Mouse (Mus musculus): Measurements from ENCODE around the gene Ifrd1.
"Not testable (repeated sequence)": the region's sequence is repeated elsewhere in the genome, so short reads cannot be mapped to it uniquely, and the experiment has no call there.

Gene Ifrd1

DNA sequence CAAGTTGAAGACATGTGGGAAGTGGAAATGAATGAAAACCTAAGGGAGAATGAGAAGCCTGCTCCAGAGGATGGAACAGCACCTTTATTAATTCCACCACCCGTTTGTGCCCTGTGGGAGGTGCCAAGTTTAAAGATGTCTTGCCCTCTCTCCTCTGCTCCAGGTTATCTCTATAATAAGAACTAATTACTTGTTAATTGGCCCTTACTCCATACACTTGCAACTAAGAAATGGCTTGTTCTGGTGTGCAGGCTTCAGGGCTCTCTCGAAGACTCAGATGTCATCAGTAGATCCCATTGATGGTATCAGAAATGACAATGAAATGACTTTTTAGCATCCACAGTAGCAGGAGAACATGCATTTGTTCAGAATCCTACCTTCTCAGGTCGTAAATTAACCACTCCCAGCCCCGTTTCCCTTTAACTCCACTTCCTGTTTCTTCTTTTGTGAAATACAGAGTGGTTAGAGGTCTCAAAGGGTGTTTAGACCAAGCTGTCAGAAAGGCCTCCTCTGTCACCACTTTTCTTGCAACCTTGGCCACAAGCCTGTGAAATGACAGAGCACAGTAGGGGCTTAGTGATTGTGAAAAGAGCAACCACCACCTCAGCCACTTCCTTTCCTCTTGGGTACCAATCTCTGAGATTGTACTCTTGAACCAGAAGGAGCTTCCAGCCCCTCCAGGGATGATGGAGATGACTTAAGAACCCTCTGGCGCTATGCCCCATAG is at the start of gene Ifrd1:
Gene Ifrd1, minus strand, starts transcription at position 51 of the 727 bp plus-strand sequence.
- DNase-seq (ENCODE audit: inconsistent ontology term) = no peak

DNA sequence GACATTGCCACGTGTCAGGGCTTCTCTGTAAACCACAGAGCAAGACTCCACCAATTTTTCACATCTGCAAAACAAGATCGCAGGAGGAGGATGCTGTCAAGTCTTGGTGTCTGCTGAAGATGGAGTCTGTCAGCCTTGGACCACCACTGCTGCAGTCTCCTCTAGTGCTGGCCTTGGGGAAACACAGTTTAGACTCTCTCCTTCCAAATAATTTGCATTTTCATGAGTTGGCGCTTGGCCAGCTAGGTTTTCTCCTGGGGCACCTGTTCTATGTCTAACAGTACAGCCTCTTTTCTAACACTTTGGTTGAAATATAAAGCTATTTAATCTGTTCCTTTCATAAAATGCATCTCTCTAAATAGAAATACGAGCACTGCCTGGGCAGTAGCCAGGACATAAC is 38.2 kb upstream of the Ifrd1 start:
- no peak for DNase-seq (ENCODE audit: inconsistent ontology term)

DNA sequence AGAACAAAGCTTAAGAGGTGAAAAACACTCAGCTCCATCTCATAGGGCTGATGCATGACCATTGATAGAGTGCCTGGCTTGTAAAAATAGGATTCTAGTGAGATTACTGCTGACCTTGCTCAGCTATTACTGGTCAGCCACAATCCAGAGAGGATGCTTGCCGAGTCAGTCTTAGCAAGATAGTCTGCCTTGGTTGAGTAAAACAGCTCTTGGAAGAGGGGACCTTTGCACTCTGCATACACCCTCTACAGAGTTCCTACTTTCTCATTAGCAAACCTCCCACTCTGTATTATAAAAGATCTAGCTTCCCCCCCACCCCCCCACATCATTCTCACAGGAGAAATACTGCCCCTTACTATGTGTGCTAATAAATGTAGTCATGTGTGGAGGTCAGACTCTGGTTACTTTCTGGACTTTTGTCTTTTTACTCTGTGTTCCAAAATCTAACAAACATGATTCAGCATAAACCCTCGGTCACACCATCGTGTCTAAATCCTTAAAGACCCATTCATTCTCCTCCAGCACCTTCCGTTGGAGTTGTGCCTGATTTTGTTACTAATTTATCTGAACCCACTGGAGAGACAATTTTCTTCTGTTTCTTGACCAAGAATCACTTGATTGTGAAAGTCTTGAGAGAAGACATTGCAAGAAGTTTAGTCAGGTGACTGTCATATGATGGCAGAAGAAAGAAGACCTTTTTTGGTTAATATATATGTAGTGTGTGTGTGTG is 32.5 kb upstream of the Ifrd1 start:
- no peak for DNase-seq (ENCODE audit: inconsistent ontology term)

DNA sequence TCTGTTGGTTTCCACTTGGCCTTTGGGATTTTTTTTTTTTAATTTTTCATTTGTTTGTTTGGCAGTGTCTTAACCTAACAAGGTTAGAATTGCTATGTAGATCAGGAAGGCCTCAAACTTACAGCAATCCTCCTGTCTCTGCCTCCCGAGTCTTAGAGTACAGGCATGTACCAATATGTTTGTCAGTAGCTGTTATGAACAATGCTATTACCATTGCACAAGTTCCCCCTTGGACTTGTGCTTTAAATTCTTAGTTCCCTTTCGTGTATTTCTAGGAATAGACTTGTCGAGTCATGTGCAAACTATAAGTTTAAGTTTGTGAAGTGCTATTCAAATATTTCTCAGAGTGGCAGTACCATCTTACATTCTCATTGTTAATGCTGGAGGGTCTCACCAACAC is 29.3 kb upstream of the Ifrd1 start:
- no peak for DNase-seq (ENCODE audit: inconsistent ontology term)

DNA sequence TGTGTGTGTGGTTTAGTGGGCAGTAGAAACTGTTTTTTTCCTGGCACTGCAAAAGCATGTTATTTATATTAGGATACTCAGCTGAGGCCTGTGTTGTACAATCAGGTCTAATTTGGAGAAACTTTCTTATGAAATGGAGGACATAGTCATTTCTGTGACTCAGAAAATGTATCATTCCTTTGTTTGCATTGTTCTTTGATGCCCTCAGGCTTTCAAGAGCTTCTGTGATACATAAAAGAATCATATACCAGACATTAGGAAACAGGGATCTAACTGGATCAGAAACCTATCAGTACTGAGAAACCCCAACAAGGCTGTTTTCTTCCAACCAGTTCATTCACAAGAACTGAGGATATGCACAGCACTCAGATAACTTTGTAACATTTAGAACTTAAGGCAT is 26.6 kb upstream of the Ifrd1 start:
- DNase-seq (ENCODE audit: inconsistent ontology term) = peak; percentile 50

DNA sequence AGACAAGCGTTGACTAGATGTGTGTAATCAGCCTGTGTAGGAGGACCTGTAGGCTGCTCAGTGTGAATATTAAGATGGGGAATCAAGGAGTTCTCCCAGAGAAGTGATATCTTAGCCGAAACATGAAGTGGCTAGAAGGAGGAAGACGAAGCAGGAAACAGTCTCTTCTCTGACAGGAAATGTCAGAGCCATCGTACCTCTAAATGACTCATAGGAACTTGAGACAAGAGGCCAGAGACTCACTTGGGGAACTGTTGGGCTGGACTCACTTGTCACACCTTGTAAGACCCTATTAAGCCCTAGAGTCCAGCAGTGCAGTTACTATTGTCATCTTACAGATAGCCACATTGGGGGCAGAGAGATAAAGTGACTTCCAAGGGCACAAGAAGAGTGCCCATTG is 25.0 kb upstream of the Ifrd1 start:
- DNase-seq (ENCODE audit: inconsistent ontology term) = no peak

DNA sequence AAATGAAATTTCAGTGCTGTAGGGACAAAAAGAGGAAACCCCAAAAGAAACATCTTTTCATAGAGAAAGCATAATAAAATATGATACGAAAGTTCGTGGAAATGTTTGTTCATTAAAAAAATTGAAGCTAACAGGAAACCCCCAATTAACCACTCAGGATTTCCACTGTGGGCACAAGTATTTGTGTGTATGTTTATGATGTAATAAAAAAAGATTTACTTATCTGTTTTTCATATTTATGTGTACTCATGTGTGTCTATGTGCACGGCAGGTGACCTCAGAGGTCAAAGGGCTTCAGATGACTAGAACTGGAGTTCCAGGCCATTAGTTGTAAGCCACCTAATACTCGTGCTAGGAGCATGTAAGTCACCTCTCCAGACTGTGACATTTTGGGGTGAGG is 24.4 kb upstream of the Ifrd1 start:
- DNase-seq (ENCODE audit: inconsistent ontology term) = no peak

DNA sequence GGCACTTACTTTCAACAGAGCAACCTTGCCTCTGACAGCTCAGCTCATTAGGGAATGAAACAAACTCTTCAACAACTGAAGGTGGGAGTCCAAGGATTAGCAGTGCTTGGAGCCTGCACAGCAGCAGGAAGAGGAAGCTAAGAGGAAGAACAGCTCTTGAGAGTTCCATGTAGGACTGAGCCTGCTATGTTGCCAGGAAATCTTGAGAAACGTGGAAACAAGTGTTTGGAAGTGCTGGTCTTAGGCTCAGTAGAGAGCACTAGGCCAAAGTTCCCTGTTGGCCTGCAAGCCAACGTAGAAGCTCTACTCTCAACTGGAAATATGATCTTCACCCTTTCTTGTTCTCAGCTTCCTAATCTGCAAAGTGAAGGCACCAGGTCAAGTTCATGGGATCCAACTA is 20.0 kb upstream of the Ifrd1 start:
- no peak for DNase-seq (ENCODE audit: inconsistent ontology term)

DNA sequence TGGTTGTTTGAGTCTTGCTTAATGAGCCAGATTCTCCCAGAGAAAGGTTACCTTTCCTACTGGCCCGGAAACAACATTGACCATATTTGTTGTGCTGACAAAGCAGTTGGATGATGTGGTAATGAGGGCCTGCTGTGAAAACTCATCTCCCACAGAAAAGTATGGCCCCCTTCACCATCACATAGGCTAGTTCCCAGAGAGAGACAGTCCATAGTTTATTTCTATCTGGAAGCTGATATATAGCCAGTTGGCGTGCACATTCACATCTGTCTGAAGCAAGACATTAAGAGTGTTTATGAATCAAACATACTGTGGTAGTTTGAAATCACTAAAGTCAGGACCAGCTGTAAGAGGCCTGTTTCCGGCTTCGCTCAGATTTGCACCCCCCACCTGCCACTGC is 15.4 kb upstream of the Ifrd1 start:
- no peak for DNase-seq (ENCODE audit: inconsistent ontology term)

DNA sequence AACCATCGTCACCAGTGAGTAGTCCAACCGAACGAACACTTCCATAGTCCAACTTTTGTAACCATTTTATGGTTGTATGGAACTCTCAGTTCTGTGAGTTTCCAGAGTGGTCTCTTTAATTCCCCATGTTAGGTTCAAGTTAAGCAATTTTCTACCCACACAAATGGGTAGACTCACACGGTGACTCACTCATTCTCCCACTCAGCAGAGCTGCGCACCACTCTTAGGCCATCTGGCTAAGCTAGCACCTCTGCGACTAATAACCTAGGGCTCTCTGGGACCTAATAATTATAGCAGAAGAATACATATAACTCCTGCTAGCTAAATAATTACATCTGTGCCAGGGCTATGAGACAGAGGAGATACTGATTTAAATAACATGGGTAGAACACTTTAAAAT is 14.7 kb upstream of the Ifrd1 start:
- no peak for DNase-seq (ENCODE audit: inconsistent ontology term)

DNA sequence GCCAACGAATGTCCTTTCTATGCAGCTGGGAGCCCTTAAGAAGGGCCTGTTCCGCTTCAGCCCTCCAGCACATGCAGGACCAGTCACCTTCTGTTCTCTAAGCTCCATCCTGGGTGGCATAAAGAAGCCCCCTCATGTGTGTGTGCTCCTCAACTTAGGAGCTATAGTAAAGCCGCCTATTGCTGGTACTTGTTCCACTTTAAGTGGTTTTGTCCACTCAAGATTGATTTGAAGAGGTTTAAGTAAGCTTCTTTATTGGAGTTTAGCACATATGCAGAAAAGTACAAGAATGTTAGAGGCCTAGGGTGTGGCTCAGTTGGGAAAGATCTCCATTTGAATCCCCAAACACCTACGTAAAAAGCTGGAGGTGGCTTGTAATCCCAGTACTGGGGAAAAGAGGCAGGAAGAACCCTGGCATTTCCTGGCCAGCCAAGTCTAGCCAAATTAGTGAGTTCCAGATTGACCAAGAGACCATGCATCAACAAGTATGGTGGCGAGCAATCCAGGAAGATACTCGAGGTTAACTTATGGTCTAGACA is 10.2 kb upstream of the Ifrd1 start:
- DNase-seq (ENCODE audit: inconsistent ontology term) = no peak

DNA sequence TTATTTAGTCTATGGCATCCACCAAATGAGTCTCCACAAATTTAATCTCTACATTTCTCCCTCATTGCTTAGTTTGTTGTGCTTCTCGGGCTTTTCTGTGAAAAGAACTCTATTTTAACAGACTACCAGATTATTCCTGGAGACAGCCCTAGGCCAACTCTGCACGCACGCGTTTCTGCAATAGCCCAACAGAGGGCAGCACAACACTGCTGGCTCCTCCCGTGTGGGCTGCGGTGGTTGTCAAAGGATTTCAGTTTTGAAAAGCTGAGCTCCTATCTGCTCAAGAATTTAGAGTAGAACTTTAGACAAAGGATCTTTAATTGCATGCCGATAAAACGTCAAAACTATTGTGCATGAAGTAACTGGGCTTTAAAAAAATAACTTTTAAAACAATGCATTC is 8.9 kb upstream of the Ifrd1 start:
- peak; percentile 63 for DNase-seq (ENCODE audit: inconsistent ontology term)

DNA sequence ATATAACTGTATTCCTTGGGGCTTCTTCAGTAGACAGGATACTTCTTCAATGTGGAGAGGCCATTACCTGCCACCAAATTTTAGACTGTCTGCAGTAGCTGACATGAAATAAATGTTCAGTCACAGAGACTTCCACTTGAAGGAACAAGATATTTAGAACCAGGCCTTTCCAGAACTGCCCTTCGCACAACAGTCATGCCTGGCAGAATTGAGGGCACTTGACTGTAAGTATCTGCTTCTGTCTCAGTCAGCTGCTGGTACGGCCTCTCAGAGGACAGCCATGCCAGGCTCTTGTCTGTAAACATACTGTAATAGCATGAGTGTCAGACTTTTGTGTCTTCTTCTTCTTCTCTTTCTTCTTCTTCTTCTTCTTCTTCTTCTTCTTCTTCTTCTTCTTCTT is 8.2 kb upstream of the Ifrd1 start:
- DNase-seq (ENCODE audit: inconsistent ontology term) = no peak

DNA sequence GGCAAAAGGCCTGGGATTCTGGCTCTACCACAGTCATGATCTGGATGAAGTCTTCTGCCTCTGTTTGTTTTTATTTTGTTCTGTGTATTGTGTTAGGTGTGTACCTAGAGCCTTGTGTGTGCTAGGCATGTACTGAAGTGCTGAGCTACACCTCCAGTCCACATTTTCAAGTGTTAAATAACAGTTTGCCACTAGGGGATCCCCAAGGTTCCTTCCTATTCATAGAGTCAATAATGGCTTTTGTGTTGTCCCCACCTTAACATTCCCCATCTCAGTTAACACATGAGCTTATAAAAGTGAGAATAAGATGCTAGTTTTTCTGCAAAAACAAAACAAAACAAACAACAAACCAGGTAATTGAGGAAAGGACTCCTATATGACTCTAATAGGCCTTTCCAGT is 7.7 kb upstream of the Ifrd1 start:
- DNase-seq (ENCODE audit: inconsistent ontology term) = no peak

DNA sequence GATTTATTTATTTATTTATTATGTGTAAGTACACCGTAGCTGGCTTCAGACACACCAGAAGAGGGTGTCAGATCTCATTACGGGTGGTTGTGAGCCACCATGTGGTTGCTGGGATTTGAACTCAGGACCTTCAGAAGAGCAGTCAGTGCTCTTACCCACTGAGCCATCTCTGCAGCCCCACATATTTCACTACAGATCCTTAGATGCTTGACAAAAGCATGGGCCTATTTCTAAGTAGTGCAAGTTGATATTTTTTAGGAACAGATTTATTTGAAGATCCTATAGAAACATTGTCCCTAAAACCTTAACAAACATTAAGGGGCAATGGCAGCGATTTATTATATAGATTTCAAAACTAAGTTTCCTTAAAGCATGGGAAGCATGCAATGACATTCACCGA is 7.0 kb upstream of the Ifrd1 start:
- not testable (repeated sequence) for DNase-seq (ENCODE audit: inconsistent ontology term)

DNA sequence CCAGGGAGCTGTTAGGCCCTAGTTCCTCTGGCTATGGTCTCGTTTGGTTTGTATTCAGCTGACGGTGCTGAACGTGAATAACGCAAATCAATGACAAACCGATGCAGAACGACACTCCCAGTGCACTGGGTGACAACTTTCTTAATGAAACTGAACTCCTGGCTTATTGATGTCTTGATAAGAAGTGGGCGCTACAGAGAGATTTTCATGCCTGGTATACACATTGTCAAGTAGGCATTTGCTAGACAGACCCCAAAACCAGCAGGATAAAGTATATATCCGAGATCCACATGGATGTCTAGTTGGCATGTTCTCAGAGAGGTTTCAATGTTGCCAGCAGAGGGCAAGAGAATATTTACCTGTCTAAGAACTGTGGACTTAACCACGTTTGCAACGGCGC is 6.4 kb upstream of the Ifrd1 start:
- no peak for DNase-seq (ENCODE audit: inconsistent ontology term)

DNA sequence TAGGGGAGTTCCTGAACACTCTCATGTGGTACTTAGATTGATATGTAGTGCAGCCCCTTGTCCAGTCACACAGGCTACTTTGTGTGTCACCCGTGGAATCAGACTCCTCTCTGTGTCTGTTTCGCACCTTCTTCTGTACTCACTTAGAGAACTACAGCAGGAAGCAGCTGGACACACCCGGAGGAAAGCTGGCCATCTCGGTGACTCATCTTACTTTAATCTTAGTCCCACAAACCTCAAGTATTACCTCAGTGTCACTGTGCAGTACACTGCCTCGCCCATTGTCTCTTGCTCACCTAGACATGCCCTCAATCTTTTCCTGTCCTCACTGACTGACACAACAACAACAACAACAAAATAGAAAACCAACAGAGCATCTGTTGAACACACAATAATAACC is 4.9 kb upstream of the Ifrd1 start:
- DNase-seq (ENCODE audit: inconsistent ontology term) = no peak

DNA sequence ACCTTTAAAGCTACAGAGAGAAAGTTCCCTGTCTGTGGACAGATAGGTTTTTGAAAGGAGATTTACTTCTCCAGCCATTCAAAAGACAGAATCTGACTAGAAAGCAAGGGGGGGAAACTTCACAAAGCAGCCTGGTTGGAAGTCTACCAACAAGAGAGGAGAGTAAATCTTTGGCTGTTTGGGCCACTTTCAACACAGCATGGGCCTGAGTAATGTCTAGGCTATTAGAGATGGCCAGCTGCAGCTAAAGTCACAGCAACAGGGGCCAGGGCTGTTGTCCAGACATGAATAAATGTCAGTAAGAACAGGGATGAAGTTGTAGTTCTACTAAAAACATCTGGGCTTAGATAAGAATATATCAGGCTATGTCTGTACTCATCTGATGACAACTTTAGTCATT is 2.0 kb upstream of the Ifrd1 start:
- DNase-seq (ENCODE audit: inconsistent ontology term) = peak; percentile 37

DNA sequence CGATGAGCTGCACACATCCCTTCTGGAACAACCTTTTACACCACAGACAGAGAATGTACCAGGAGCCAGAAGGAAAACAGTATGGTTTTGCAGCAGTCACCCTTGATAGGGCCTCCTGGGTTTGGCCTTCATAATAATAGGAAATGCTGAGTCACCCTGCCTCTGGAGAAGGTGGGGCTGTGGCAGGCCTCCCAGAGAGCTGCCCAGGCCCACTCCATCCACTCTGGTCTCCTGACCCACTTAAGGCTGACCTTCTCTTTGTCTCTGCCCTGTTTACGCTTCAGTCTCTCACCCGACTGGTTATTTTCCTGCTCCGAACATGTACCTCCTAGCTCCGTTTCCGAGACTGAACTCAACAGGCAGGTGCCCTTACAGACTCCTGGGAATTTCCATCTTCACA is 328 bp downstream of the Ifrd1 start:
- DNase-seq (ENCODE audit: inconsistent ontology term) = peak; percentile 66

DNA sequence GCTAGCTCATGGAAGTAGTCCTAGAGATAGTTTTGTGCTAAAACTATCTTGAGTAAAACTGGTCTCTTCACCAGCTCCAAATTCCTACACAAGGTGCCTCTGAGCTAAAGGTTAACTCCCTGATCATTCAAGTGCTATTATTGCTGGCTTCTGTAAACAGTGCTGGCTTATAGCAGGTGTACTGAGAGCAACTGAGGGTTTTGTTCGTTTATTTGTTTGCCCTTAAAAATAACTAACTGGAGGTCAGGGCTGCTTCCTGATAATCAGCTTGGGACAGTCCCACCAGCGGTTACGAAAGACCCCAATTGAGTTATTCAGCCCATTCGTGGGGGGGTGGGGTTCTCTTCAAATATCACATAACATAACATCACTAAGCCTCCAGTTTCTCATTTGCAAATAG is 920 bp downstream of the Ifrd1 start:
- no peak for DNase-seq (ENCODE audit: inconsistent ontology term)

DNA sequence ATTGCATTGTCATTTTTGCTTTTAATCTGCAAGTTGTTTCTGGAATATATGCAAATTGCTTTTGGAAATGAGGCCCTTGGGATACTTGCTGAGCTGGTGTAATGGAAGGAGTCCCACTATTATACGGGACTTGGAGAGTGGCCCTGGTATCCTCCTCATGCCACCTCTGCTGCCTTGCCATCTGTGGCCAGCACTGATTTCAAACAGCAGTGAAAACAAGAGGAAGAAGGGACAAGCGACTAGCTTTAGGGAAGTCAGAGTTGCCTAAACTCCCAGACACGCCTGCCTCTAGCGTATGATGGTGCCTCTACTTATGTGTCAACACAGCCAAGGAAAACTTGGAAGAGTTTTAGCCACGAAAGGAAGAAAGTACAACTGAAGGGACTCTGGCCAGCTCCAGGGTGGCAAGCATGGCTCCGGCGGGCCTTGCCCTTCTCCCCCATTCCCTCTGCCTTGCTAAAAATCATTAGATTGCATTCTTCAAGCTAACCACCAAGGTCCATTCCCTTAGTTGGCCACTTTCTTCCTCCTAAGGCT is 2.8 kb downstream of the Ifrd1 start:
- DNase-seq (ENCODE audit: inconsistent ontology term) = no peak

DNA sequence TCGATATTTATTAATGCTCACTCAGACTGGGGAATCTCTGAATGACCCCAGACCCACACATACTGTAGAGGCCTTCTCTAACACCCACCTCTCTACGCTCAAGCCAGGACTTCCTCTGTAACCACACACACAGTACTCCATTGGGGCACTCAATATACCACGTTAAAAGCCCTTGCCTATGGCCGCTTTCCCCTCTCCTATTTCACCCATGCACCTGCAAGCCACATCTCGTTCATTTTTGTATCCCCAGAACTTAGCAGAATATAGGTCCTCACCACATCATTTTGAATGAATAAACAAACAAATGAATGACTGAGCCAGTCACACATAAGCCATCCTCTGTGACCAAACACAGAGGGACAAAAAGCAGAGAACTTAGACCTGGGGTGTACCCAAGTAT is 3.4 kb downstream of the Ifrd1 start:
- DNase-seq (ENCODE audit: inconsistent ontology term) = no peak

DNA sequence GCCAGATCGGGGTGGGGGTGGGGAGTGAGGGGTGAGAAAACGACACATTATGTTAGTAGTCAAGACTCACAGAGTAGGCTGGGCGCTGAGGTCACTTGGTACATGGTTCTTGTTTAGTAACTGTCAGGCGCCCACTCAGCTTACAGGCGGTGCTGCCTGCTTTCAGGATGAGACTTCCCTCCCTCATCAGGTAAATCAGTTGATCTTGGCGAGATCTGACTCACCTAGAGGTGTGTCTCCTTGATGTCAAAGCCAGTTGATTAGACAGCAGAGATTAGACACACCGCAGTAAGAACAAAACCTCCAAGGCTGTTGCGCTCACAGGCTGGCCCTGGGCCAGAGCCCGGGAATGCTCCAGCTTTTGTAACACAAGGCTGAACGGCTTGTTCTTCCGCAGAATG is 4.5 kb downstream of the Ifrd1 start:
- peak; percentile 79 for DNase-seq (ENCODE audit: inconsistent ontology term)
